Mouse (Mus musculus): ENCODE measurements around the gene Cep295nl. TPM values are rescaled to one million over a fixed set of nuclear protein-coding genes. Genes with fewer than 3 reads are reported as not detected.
"Not testable (repeated sequence)": the region's sequence is repeated elsewhere in the genome, so short reads cannot be mapped to it uniquely, and the experiment has no call there.

Gene Cep295nl
- 1 to 10 TPM in 1 of 2 experiments, under 1 TPM in 1; 0.66 to 1.2 TPM for total RNA-seq (2021)

- DNase-seq (ENCODE audit: low spot score in 2 of 2) = no peak
- intact Hi-C loops (cut with DNase I) = no loop called here
These were observed at the start of gene Cep295nl for GRCm38 (mm10) chr11:118342400-118342981. Cep295nl (minus strand) TSS chr11:118342500.

GRCm38 (mm10) chr11:118387816-118388215 lies 45.5 kb upstream of the Cep295nl start:
- intact Hi-C loops (cut with DNase I); DNase-seq (ENCODE audit: low spot score in 2 of 2): not testable (repeated sequence)

GRCm38 (mm10) chr11:118379251-118380009 lies 37.1 kb upstream of the Cep295nl start:
- intact Hi-C loops (cut with DNase I) = loop anchor here (1.0 to 10.0 kb wide), 2 partner anchors 62 to 295 kb away; no protein-coding TSS in a partner anchor
- peak; percentile 77 to 83 for DNase-seq (ENCODE audit: low spot score in 2 of 2)

GRCm38 (mm10) chr11:118378656-118379055 lies 36.4 kb upstream of the Cep295nl start:
- intact Hi-C loops (cut with DNase I) = loop anchor here (1.0 to 10.0 kb wide), 2 partner anchors 61 to 294 kb away; no protein-coding TSS in a partner anchor

DNA sequence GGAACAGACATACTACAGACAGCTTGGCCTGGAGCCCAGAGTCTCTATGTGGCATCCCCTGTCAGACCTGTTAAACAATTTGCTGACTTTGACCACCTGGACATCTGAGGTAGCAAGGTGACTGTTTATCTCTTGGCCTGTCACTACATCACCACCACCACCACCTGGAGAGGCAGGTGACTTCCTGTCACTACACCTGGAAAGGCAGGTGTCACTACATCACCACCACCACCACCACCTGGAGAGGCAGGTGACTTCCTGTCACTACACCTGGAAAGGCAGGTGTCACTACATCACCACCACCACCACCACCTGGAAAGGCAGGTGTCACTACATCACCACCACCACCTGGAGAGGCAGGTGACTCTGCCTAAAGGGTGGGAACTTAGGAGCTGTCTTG lies 34.0 kb upstream of the Cep295nl start:
- DNase-seq (ENCODE audit: low spot score in 2 of 2) = not testable (repeated sequence)
- intact Hi-C loops (cut with DNase I) = loop anchor here (10.0 kb wide), 1 partner anchor 292 kb away; no protein-coding TSS in a partner anchor

More at GRCm38 (mm10) chr11:118378656-118379055, 36.4 kb upstream of the Cep295nl start:
- no peak for DNase-seq (ENCODE audit: low spot score in 2 of 2)

DNA sequence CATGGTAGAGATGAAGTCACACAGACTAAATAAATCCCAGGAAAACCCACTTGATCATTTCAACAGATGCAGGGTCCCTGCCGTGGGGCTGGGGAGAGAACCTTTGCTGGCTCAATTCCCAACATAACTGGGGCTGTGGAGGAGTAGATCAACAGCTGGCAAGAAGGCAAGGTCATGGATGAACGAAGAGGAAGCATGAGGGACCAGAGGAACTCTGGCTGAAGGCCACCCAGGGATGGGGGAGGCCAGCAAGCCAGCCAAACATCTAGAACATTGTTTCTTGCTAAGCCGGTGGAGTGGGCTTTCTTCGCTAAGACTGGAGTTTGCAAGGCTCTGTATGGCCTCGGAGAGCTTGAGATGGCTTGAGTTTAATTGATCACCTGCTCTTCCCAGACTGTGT lies 33.6 kb upstream of the Cep295nl start:
- intact Hi-C loops (cut with DNase I) = loop anchor here (10.0 kb wide), 1 partner anchor 291 kb away; no protein-coding TSS in a partner anchor

DNA sequence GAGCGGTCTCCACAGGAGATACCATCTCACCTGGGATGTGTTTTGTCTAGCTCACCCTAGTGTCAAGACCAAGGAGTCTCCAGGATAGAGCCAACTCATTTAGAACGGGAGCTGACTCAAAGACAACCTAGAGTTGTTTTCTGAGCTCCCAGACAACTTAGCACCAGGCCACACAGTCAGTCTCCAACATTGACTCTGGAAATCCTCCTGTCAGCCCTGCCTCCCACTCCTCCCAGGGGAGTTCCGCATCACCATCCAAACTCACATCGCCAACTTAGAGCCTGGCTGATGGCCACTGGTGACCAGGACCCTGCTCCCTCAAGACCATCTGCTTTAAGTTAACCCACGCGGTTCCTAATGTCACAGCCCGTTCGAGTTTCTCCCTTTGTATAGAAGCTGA lies 33.2 kb upstream of the Cep295nl start:
- intact Hi-C loops (cut with DNase I) = loop anchor here (10.0 kb wide), 1 partner anchor 291 kb away; no protein-coding TSS in a partner anchor
- no peak for DNase-seq (ENCODE audit: low spot score in 2 of 2)

More for the DNA sequence above, 33.6 kb upstream of the Cep295nl start:
- DNase-seq (ENCODE audit: low spot score in 2 of 2) = no peak

- intact Hi-C loops (cut with DNase I) = loop anchor here (10.0 kb wide), 1 partner anchor 290 kb away; no protein-coding TSS in a partner anchor
- DNase-seq (ENCODE audit: low spot score in 2 of 2) = no peak
These were observed 32.7 kb upstream of the Cep295nl start for GRCm38 (mm10) chr11:118375006-118375405.

- no peak for DNase-seq (ENCODE audit: low spot score in 2 of 2)
- intact Hi-C loops (cut with DNase I) = loop anchor here (10.0 kb wide), 1 partner anchor 290 kb away; no protein-coding TSS in a partner anchor
These were observed 32.2 kb upstream of the Cep295nl start for GRCm38 (mm10) chr11:118374506-118374905.

DNA sequence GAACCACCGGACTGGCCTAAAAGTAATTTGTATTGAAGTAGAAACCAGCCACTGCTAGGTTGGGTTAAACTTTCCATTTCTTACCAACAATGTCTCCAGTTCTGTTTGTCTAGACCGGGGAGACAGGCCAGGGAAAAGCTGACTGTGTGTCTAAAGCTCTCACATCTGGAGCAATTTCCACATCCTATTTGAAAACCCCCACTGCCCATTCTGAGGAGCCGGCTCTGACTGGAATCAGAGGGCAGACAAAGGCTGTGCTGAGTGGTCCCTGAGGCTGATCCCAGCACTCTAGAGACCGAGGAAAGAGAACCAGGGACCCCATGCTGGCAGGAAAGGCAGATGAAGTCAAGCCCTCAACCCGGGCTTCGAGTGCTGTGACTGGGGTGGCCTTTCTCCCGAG lies 30.3 kb upstream of the Cep295nl start:
- intact Hi-C loops (cut with DNase I) = loop anchor here (10.0 kb wide), 1 partner anchor 288 kb away; no protein-coding TSS in a partner anchor
- no peak for DNase-seq (ENCODE audit: low spot score in 2 of 2)

GRCm38 (mm10) chr11:118371876-118372275 lies 29.6 kb upstream of the Cep295nl start:
- DNase-seq (ENCODE audit: low spot score in 2 of 2) = no peak
- intact Hi-C loops (cut with DNase I) = loop anchor here (10.0 kb wide), 1 partner anchor 287 kb away; no protein-coding TSS in a partner anchor

DNA sequence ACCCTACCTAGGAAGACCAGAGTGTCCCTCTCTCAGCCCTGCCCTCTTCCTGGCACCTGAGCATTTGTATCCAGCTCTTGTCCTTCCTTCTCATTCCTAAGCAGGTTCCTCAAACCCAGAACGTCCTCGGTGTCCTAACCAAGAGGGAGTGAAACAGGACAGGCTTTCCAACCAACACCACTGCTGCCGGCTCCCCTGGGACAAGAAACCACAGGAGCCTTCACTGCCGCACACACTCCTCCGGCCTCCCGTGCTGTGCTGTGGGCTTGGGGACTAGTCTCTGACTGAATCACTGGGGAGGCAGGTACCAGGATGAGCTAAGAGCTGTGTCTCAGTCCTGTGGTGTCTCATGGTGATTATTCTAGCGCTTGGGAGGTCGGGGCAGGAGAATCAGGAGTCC lies 27.4 kb upstream of the Cep295nl start:
- no peak for DNase-seq (ENCODE audit: low spot score in 2 of 2)
- intact Hi-C loops (cut with DNase I) = loop anchor here (10.0 kb wide), 1 partner anchor 285 kb away; no protein-coding TSS in a partner anchor

GRCm38 (mm10) chr11:118369251-118369650 lies 27.0 kb upstream of the Cep295nl start:
- no peak for DNase-seq (ENCODE audit: low spot score in 2 of 2)
- intact Hi-C loops (cut with DNase I) = no loop called here

- DNase-seq (ENCODE audit: low spot score in 2 of 2) = no peak
These were observed 26.0 kb upstream of the Cep295nl start for GRCm38 (mm10) chr11:118368330-118368729.

GRCm38 (mm10) chr11:118366559-118366958 lies 24.3 kb upstream of the Cep295nl start:
- intact Hi-C loops (cut with DNase I) = no loop called here

More at GRCm38 (mm10) chr11:118368330-118368729, 26.0 kb upstream of the Cep295nl start:
- intact Hi-C loops (cut with DNase I) = no loop called here

GRCm38 (mm10) chr11:118366108-118366507 lies 23.8 kb upstream of the Cep295nl start:
- intact Hi-C loops (cut with DNase I) = no loop called here
- no peak for DNase-seq (ENCODE audit: low spot score in 2 of 2)

More at GRCm38 (mm10) chr11:118366559-118366958, 24.3 kb upstream of the Cep295nl start:
- DNase-seq (ENCODE audit: low spot score in 2 of 2) = no peak

- intact Hi-C loops (cut with DNase I) = no loop called here
- peak in 1 of 2 experiments; percentile 63 for DNase-seq (ENCODE audit: low spot score in 2 of 2)
These were observed 22.9 kb upstream of the Cep295nl start for GRCm38 (mm10) chr11:118365171-118365570.

GRCm38 (mm10) chr11:118364021-118364420 lies 21.7 kb upstream of the Cep295nl start:
- intact Hi-C loops (cut with DNase I) = no loop called here
- DNase-seq (ENCODE audit: low spot score in 2 of 2) = no peak

DNA sequence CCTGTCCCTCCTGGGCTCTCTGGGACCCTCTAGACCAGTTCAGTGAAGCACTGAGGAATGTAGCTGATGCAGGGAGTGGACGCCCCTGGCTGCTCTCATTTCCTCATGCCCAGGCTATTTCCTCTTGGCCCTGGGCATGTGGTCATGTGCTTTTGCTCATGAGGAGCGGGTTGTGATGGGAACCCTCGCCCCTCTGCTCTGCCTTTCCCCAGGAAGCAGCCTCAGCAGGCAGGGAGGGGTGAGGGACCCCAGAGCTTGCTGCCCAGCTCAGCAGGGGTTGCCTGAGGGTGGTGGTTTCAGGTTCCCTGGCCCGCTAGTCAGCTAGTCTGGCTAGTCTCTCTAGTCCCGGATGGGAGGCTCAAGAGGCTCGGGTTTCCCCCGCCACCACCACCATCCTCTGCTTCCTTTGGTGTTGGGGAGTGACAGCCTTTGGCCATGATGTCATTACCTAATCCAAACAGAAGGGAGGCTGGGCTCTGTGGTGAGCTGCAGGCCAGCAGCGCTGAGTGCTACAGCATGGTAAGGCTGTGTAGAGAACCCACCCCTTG lies 20.7 kb upstream of the Cep295nl start:
- intact Hi-C loops (cut with DNase I) = no loop called here
- no peak for DNase-seq (ENCODE audit: low spot score in 2 of 2)

GRCm38 (mm10) chr11:118362501-118362900 lies 20.2 kb upstream of the Cep295nl start:
- no peak for DNase-seq (ENCODE audit: low spot score in 2 of 2)
- intact Hi-C loops (cut with DNase I) = no loop called here
